Mouse (Mus musculus) common myeloid progenitor, adult 5-6 weeks (primary cell): ENCODE data around the gene 4930572O03Rik. TPM values are rescaled to one million over a fixed set of nuclear protein-coding genes. Genes with fewer than 3 reads are reported as not detected.
"Not testable (repeated sequence)": the region's sequence is repeated elsewhere in the genome, so short reads cannot be mapped to it uniquely, and the experiment has no call there.

Experiments used
- ATAC-seq: replicated peaks from 2 replicates; pipeline ENCODE4 v1.8.0; 2016; ENCODE audit warnings: low read depth, mild to moderate bottlenecking, moderate TSS enrichment, inconsistent platforms; ENCODE audit not compliant: poor library complexity, severe bottlenecking
- total RNA-seq: library from RNA; stranded (forward); fragments of 200-1000, 187-1606 nt; gene quantifications from 2 replicates; pipeline ENCODE4 v1.2.3, GENCODE M21; 2017

Gene 4930572O03Rik
- total RNA-seq, 1 experiment from 2014 or later, result not detected

DNA sequence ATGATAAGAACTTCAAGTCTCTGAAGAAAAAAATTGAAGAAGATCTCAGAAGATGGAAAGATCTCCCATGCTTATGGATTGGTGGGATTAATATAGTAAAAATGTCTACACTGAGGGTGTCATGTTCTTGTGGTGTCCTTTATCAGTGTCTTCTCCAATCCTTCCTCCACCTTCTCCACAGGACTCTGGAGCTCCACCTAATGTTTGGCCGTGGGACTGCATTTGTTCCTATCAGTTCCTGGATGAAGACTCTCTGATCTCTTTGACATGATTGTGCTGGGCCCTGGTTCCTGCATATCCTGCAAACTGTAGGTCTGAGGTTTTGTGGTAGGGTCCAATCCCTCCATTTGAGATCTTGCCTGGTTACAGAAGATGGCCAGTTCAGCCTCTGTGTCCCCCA is 28.7 kb downstream of the 4930572O03Rik start:
- not testable (repeated sequence) for ATAC-seq

DNA sequence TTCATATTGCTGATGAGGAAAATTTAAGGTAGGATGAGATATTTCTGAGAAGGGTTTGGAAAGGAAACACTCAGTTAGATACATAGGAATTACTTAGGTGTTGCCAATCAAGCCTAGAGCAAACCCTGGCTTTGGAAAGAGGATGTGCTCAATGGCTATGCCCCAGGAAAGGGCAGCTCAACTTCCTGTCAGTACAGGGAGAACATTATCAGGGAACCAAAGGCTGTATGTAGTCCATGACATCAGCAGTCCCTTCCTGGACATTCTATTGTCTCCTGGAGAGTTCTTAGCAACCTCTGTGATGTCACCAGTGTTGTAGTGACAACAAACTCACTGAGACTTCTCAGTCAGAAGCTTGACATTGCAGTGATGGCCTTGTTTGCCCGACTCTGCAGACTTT is 38.1 kb downstream of the 4930572O03Rik start, which contains the start of gene Speer4d:
TSS of gene Speer4d (plus strand) at position 301 of the 400 bp plus-strand sequence.
- not testable (repeated sequence) for ATAC-seq

DNA sequence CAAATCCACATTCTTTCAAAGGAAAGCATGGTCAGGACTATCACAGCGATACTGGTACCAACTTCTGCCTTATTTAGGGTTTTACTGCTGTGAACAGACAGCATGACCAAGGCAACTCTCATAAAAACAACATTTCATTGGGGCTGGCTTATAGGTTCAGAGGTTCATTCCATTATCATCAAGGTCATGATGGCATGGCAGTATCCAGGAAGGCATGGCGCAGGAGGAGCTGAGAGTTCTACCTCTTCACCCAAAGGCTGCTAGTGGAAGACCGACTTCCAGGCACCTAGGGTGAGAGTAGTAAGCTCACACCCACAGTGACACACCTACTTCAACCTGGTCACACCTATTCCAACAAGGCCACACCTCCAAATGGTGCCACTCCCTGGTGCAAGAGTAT is 40.7 kb downstream of the 4930572O03Rik start:
- ATAC-seq, result not testable (repeated sequence)

DNA sequence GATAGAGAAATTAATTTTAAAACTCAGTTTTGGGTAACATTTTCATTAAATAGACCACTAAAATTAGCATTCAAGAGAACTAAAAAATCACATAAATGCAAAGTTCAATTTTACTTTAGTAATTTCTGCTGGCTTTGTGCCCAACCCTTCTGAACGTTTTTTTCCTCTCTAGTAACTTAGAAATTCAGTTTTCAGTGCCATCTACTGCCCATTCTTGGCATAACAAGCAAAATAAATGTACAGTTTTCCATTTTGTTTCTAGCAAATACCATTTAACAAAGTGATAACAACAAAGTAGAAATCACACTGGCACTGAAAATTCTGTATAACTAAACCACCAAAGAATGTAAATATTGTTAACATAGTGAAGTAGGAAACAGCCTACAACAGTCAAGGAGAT is 46.2 kb downstream of the 4930572O03Rik start:
- not testable (repeated sequence) for ATAC-seq

DNA sequence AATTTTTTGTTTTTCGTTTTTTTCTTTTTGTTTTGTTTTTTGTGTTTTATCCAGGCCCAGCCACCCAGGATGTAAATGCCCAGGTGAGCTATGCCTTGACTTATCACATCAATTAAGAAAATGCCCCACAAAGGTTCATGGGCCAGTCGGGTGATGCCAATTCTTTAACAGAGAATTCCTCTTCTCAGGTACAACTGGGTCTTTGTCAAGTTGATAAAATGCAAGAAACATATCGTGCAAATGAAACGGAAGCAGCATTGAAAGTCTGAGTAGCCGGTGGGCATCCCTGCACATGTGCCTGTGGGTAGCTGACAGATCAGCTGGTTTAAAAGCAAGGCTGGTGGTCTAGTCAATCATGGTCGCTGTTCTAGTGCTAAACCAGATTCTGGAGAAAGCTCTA is 50.2 kb downstream of the 4930572O03Rik start:
- ATAC-seq, result not testable (repeated sequence)

DNA sequence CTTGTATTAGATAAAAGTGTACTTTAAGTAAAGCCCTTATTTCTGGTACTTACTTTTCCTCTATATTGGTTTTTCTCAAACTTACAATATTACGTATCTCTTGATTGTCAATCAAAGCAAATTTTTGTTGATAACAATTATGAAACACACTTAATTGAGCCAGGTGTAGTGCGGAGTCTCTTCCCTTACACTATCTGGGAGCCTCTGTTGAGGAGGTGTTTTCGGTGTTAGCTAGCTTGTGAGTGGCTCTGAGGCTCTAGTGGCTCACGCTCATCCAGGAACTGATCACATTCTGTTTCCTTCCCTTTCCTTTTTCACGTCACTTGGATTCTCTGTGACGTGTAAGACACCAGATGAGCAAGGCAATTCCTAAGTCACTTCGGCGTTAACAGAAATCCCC is 53.3 kb downstream of the 4930572O03Rik start:
- ATAC-seq, result not testable (repeated sequence)

DNA sequence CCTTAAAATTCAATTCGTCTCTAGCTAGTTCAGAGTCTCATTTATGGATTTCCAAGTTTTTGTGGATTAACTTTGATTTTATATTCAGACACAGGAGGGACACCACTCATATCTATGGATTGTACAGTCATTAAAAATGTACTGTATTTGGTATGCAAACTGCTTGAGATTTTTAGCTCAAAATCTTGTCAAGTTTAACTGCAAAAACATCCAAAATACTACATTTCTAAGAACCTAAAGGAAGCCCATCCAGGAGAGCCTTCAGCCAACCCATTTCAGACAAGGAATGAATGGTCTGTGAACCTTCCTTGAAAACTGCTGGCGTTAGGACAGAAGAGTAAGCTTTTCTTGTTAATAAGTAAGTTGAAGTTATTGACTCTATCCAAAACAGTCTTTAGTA is 53.9 kb downstream of the 4930572O03Rik start:
- not testable (repeated sequence) for ATAC-seq

DNA sequence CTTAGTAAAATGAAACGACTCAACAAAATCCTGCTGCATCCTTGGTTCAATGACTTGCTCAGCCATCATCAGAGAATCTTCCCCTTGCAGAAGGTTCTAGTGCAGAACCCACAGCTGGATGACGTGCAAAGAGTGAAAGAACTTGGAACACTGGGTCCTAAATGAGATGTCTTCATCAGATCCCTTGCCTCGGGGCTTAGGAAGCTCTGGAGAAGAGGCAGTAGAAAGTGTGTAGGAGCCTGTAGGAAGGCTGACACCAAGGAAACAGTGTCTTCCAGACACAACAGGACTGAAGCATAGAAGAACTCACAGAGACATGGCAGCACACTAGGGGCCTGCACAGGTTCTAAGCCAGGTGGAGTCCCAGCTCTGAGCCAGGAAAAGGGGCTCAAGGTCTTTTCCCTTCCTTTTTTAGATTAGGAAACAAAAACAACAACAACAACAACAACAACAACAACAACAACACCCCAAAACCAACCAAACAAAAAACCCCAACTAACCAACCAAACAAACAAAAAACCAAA is 54.4 kb downstream of the 4930572O03Rik start:
- not testable (repeated sequence) for ATAC-seq

Other genes starting within 250 kb of the 4930572O03Rik start
- not detected in 2 replicates for gene Gm21149, start 180.5 kb downstream of the 4930572O03Rik start, total RNA-seq
- not detected in 2 replicates for gene Gm21190, start 127.8 kb downstream of the 4930572O03Rik start, total RNA-seq
- gene Gm21083, start 79.7 kb downstream of the 4930572O03Rik start, total RNA-seq, result not detected in 2 replicates
- gene Speer4d, start 38.0 kb downstream of the 4930572O03Rik start, total RNA-seq, result not detected in 2 replicates
- gene Speer4c, start 57.2 kb upstream of the 4930572O03Rik start, total RNA-seq, result not detected in 2 replicates